Mouse (Mus musculus): ENCODE results near the gene Dhrs3. TPM values are rescaled to one million over a fixed set of nuclear protein-coding genes. Genes with fewer than 3 reads are reported as not detected.

Dhrs3 gene
- polyA plus RNA-seq (2015; fragmentation: Nextera tagmentation; extraction: Ambion mirVana): 18.3 and 19.6 TPM in 2 replicates

- Histone ChIP-seq H3K36me3 (no peaks in the 10 kb centered on the region), H3K4me3 (peak within 1 kb of the TSS; percentile 45), H3K9me3 (no peaks in the 10 kb centered on the region), H3K27ac (replicated peaks) (no peak within 1 kb of the TSS), H3K9ac (replicated peaks) (peak within 1 kb of the TSS; percentile 38), H3K4me1 (peaks cover 23% of the 10 kb centered on the region), H3K27me3 (peaks cover 23% of the 10 kb centered on the region), H3K4me2 (replicated peaks) (peak within 1 kb of the TSS; percentile 77)
- peak; percentile 72 for ATAC-seq (replicated peaks)
- WGBS: under 1% methylated on average over 54 of the region's 55 CpGs
These were observed at the start of gene Dhrs3 for GRCm38 (mm10) chr4:144892133-144892936. Gene Dhrs3, plus strand, starts transcription at chr4:144892827.

- Histone ChIP-seq H3K9ac (replicated peaks) (no peak overlapping the region), H3K27ac (replicated peaks) (no peak overlapping the region), H3K4me1 (no peaks in the 10 kb centered on the region), H3K4me2 (replicated peaks) (no peak overlapping the region), H3K36me3 (no peaks in the 10 kb centered on the region), H3K9me3 (no peaks in the 10 kb centered on the region), H3K27me3 (no peaks in the 10 kb centered on the region), H3K4me3 (no peak overlapping the region)
- no peak for ATAC-seq (replicated peaks)
- 88% methylated on average over 3 of the region's 3 CpGs for WGBS
These were observed 30.7 kb upstream of the Dhrs3 start for GRCm38 (mm10) chr4:144861756-144862505.

- Histone ChIP-seq H3K27ac (replicated peaks) (no peak overlapping the region), H3K4me3 (no peak overlapping the region), H3K4me1 (no peaks in the 10 kb centered on the region), H3K9ac (replicated peaks) (no peak overlapping the region), H3K27me3 (no peaks in the 10 kb centered on the region), H3K4me2 (replicated peaks) (no peak overlapping the region), H3K36me3 (no peaks in the 10 kb centered on the region), H3K9me3 (no peaks in the 10 kb centered on the region)
- ATAC-seq (replicated peaks): 0 out of 2 replicates have a peak, but pooled peaks have one; percentile 46
- 60% methylated on average over 5 of the region's 5 CpGs for WGBS
These were observed 24.7 kb upstream of the Dhrs3 start for GRCm38 (mm10) chr4:144867926-144868325.

- Histone ChIP-seq H3K9me3 (no peaks in the 10 kb centered on the region), H3K4me3 (no peak overlapping the region), H3K4me2 (replicated peaks) (no peak overlapping the region), H3K9ac (replicated peaks) (no peak overlapping the region), H3K27ac (replicated peaks) (no peak overlapping the region), H3K36me3 (no peaks in the 10 kb centered on the region), H3K27me3 (no peaks in the 10 kb centered on the region), H3K4me1 (no peaks in the 10 kb centered on the region)
- WGBS: 94% methylated on average over 4 of the region's 4 CpGs
- ATAC-seq (replicated peaks): no peak
These were observed 24.0 kb upstream of the Dhrs3 start for GRCm38 (mm10) chr4:144868584-144868983.

GRCm38 (mm10) chr4:144872905-144873304 is 19.7 kb upstream of the Dhrs3 start:
- Histone ChIP-seq H3K4me1 (no peaks in the 10 kb centered on the region), H3K9me3 (no peaks in the 10 kb centered on the region), H3K4me3 (no peak overlapping the region), H3K4me2 (replicated peaks) (no peak overlapping the region), H3K9ac (replicated peaks) (no peak overlapping the region), H3K27me3 (no peaks in the 10 kb centered on the region), H3K36me3 (no peaks in the 10 kb centered on the region), H3K27ac (replicated peaks) (no peak overlapping the region)
- 42% methylated on average over 6 of the region's 6 CpGs for WGBS
- no peak for ATAC-seq (replicated peaks)

- H3K4me1 ChIP-seq: no peaks in the 10 kb centered on the region
- no peaks in the 10 kb centered on the region for H3K27me3 ChIP-seq
- no peak overlapping the region for H3K4me2 ChIP-seq (replicated peaks)
- 80% methylated on average over 2 of the region's 2 CpGs for WGBS
- no peaks in the 10 kb centered on the region for H3K9me3 ChIP-seq
- no peak overlapping the region for H3K9ac ChIP-seq (replicated peaks)
- no peak overlapping the region for H3K4me3 ChIP-seq
- no peak overlapping the region for H3K27ac ChIP-seq (replicated peaks)
- no peaks in the 10 kb centered on the region for H3K36me3 ChIP-seq
- ATAC-seq (replicated peaks): no peak
These were observed 17.0 kb upstream of the Dhrs3 start for GRCm38 (mm10) chr4:144875576-144876093.

- no peak overlapping the region for H3K9ac ChIP-seq (replicated peaks)
- ATAC-seq (replicated peaks): no peak
- no peak overlapping the region for H3K27ac ChIP-seq (replicated peaks)
- H3K36me3 ChIP-seq: no peaks in the 10 kb centered on the region
- no peak overlapping the region for H3K4me3 ChIP-seq
- H3K4me1 ChIP-seq: peaks cover 5% of the 10 kb centered on the region; the same call in 1 of the 2 replicates
- H3K27me3 ChIP-seq: no peaks in the 10 kb centered on the region
- 66% methylated on average over 1 of the region's 1 CpGs for WGBS
- H3K4me2 ChIP-seq (replicated peaks): no peak overlapping the region
- no peaks in the 10 kb centered on the region for H3K9me3 ChIP-seq
These were observed 13.1 kb upstream of the Dhrs3 start for GRCm38 (mm10) chr4:144879549-144879948.

GRCm38 (mm10) chr4:144881376-144881775 is 11.3 kb upstream of the Dhrs3 start:
- Histone ChIP-seq H3K4me2 (replicated peaks) (no peak overlapping the region), H3K4me1 (peaks cover 5% of the 10 kb centered on the region; the same call in 1 of the 2 replicates), H3K27me3 (no peaks in the 10 kb centered on the region), H3K9ac (replicated peaks) (no peak overlapping the region), H3K9me3 (no peaks in the 10 kb centered on the region), H3K4me3 (no peak overlapping the region), H3K27ac (replicated peaks) (no peak overlapping the region), H3K36me3 (no peaks in the 10 kb centered on the region)
- 60% methylated on average over 2 of the region's 2 CpGs for WGBS
- no peak for ATAC-seq (replicated peaks)

- Histone ChIP-seq H3K4me2 (replicated peaks) (no peak overlapping the region), H3K4me1 (peaks cover 9% of the 10 kb centered on the region), H3K36me3 (no peaks in the 10 kb centered on the region), H3K4me3 (no peak overlapping the region), H3K9me3 (no peaks in the 10 kb centered on the region), H3K27me3 (no peaks in the 10 kb centered on the region), H3K27ac (replicated peaks) (peak overlapping the region; percentile 52; the same call in 1 of the 2 replicates), H3K9ac (replicated peaks) (no peak overlapping the region)
- peak; percentile 62 for ATAC-seq (replicated peaks)
- WGBS: 43% methylated on average over 8 of the region's 8 CpGs
These were observed 9.7 kb upstream of the Dhrs3 start for GRCm38 (mm10) chr4:144882881-144883331.

GRCm38 (mm10) chr4:144886460-144886859 is 6.2 kb upstream of the Dhrs3 start:
- no peaks in the 10 kb centered on the region for H3K9me3 ChIP-seq
- H3K4me2 ChIP-seq (replicated peaks): no peak overlapping the region
- peak; percentile 29; the same call in 1 of the 2 replicates for ATAC-seq (replicated peaks)
- no peaks in the 10 kb centered on the region; the same call in 1 of the 2 replicates for H3K27me3 ChIP-seq
- no peak overlapping the region for H3K9ac ChIP-seq (replicated peaks)
- H3K36me3 ChIP-seq: no peaks in the 10 kb centered on the region
- no peak overlapping the region for H3K27ac ChIP-seq (replicated peaks)
- no peak overlapping the region for H3K4me3 ChIP-seq
- H3K4me1 ChIP-seq: peaks cover 9% of the 10 kb centered on the region
- WGBS: 19% methylated on average over 6 of the region's 6 CpGs

GRCm38 (mm10) chr4:144888750-144889149 is 3.9 kb upstream of the Dhrs3 start:
- Histone ChIP-seq H3K4me3 (no peak overlapping the region), H3K4me1 (peaks cover 17% of the 10 kb centered on the region), H3K9me3 (no peaks in the 10 kb centered on the region), H3K4me2 (replicated peaks) (no peak overlapping the region), H3K27me3 (peaks cover 8% of the 10 kb centered on the region; the same call in 1 of the 2 replicates), H3K36me3 (no peaks in the 10 kb centered on the region), H3K9ac (replicated peaks) (no peak overlapping the region), H3K27ac (replicated peaks) (no peak overlapping the region)
- WGBS: 83% methylated on average over 4 of the region's 4 CpGs
- no peak for ATAC-seq (replicated peaks)
